Mouse (Mus musculus): ENCODE results near the gene Cep295nl.
A peak's percentile ranks its signal among the peaks of the same experiment; 100 is the strongest.
"Not testable (repeated sequence)": the region's sequence is repeated elsewhere in the genome, so short reads cannot be mapped to it uniquely, and the experiment has no call there.

The Cep295nl gene

DNA sequence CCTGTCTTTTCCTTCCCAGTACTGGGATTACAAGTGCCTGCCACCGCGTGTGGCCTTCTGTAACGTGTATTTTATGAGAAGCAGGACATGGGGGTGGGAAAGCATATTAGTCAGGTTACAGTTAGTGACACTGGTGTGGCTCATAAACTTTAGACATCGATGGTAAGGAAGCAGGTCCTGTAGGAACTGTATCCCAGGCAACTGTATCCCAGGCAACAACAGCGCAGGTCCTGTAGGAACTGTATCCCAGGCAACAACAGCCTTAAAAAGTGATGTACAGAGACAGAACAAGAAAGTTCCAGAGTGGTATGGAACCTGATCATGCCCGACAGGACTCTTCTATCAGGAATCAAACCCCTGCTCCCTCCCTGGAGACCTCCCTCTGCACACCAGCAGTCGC lies 20.8 kb downstream of the Cep295nl start:
- DNase-seq (ENCODE audit: low read depth) = no peak

DNA sequence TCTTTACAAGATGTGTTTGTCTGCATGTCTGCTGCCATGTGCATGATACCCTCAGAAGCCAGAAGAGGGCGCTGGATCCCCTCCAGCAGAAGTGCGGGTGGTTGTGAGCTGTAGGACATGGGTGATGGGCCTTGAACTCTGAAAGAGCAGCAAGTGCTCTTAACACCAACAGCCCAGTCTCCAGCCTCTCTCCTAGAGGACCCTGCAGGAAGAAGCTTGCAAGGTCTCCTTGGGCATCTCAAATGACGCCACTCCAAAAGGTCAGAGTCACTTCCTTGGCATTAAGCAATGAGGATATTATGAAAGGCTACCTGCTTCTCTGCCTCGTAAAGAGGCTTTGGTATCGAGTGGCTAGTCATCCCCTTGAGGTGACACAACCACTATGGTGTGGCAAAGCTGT lies 23.6 kb downstream of the Cep295nl start:
- DNase-seq (ENCODE audit: low read depth) = peak; percentile 78

DNA sequence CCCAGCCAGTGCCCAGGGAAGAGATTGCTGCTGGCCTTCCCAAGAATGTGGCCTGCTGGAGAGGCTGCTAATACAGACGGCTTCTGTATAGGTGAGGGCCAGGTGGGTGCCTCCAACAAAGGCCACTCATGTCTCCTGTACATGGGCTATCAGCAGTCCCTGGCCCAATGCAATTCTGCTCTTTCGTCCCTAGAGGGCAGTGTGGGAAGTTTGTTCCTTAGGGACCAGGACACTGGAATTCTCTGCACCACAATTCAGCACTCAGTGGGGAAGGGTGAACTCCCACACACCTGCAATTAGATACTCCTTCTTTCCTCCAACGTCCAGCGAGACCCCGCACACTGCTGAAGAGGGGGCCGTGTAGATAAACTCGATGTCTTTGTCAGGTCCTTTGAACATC lies 25.2 kb downstream of the Cep295nl start:
- DNase-seq (ENCODE audit: low read depth) = peak; percentile 81

DNA sequence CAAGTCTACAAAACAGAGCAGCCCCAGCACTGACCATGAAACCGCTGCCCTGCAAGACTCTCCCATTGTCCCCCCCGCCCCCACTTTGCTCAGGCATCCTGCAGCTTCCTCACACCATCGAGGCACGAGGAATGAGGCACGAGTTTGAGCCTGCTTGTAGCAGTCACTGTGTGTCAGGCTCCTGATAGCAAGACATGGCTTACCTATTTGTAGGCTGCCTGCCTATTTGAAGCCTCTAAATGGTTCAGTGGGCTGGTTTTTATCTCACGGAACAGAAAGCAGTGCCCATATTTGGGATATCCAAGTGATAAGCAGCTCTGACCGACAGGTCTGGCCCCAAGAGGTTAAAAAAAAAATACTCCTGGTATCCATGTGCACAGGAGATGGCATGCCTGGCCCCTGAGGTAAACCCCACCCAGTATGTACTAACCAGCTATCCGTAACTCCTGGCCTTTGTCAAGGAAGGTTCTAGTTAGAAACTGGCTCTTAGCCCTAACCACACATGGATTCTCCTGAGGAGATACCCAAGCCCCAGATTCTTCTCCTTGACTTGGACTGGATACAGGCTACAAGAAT lies 26.0 kb downstream of the Cep295nl start:
- no peak for DNase-seq (ENCODE audit: low read depth)

DNA sequence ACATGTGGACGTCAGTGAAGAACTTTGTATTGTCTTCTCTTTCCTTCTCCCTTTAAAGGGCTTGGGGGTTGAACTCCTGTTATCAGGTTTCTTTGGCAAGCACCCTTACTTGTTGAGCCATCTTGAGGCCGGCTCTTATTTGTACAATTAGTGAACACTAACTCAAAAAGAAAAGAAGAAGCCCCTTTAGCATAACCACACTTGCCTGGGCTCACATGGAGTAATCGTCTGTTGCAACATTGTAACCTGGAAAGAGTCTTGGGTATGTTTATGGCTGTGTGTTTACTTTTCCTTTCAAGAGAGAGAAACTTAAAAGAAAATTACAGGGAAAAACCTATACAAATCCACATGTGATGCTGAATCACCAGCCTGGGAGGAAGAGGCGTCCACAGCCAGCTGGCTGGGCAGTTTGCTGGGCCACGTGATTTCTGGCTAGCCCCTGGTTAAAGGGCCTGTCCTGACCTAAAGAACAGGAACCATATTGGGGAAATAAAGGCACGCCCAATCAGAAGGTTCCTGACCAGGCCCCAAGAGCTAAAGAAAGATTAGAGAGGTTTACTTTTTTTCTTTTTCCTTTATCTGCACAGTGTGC lies 30.1 kb downstream of the Cep295nl start:
- DNase-seq (ENCODE audit: low read depth) = peak; percentile 83

DNA sequence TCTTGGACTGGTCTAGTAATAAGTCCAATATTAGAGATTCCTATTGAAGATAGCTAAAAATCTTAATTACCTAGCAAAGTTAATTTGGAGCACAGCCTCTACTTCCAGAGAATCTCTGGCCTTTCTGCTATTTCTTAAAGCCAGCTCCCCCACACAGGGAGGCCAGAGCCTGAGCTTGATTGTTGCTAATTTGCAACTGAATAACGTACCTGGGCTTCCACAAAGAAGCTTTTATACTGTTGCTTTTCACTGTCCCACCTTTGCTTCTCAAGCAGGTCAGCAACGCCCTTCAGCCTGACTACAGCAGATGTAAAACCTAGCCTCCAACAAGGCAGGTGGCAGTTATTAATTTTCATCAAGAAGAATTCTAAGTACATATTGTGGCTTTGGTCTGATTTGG lies 34.3 kb downstream of the Cep295nl start:
- DNase-seq (ENCODE audit: low read depth) = not testable (repeated sequence)

DNA sequence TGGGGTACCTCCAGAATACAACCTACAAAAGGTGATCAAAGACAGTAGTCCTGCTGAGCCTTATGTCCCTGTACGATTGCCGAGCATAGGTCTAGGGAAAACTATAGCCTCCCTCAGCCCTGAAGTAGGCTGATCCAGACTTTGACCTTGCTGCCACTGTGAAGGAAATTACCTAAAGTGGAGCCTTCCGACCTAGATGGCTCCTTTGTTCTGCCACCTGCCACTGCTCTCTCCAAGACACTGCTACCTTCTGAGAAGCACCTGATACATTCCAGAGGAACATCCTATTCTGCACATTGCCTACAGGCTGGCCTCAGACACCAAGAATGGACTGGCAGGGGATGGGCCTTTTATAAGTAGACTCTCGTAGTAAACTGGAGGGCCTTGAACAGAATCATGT lies 38.3 kb downstream of the Cep295nl start:
- DNase-seq (ENCODE audit: low read depth) = not testable (repeated sequence)

DNA sequence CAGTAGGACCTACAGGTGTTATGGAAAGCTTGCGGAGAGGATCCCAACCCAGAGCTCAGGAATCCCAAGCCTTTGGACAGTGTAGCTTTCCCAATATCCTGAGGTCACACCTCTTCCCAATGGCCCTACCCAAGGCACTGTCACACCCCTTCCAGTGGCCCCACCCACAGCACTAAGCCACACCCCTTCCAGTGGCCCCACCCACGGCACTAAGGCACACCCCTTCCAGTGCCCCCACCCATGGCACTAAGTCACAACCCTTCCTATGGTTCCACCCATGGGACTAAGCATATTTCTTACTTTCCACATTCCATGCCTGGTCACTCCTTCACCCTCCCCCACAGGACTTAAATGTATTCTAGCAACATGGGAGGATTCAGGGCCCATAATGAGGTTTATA lies 43.5 kb downstream of the Cep295nl start:
- DNase-seq (ENCODE audit: low read depth) = peak; percentile 41

DNA sequence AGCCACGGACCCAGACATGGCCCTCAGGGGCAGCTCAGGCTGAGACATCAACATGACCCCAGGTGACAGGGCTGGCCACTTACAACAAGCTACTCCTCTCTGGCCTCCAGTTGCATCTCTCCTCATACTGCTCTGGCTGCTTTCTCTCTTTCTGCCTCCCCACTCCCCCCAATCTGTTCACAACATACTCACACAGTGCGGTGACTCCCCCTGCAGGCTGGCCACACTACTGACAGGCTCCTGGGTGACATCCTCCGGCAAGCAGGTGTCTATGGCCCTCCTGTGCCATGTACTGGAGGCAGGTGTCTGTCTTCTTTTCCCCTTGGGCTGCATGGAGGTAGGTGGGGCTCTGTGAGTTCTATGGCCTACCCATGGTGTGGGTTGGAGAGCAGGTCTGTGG lies 44.3 kb downstream of the Cep295nl start:
- no peak for DNase-seq (ENCODE audit: low read depth)

DNA sequence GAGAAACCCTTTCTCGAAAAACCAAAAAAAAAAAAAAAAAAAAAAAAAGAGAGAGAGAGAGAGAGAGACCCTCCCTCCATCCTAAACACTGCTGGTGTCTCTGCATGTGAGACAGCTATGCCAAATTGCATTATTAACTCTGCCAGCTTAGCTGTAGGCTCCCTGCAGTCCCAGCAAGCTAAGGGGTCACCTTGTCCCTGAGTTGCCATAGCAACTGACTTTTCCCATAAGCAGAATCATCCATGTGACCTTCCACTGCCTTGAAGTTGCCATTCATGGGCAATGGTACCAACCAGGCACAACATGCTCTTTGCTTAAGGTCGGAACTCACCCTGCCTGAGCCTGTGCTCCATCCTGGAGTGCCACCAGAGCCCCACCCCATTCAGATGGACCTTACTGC lies 47.3 kb downstream of the Cep295nl start:
- DNase-seq (ENCODE audit: low read depth) = no peak

DNA sequence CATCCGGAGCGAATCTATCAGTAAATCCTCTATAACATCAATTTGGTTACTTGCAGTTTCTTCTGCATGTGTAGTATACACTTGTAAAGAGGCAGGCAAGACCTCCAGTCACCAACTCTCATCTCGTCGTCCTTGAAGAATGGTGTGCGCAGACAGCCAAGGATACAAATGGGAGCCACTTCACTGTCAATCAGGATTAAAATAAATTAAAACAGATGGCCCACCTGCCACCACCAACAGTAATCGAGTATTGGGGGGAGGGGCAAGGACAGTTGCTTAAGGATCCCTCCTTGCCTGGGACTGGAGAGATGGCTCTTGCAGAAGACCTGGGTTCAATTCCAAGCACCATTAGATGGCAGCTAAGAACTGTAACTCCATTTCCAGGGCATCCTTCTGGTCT lies 49.6 kb downstream of the Cep295nl start:
- no peak for DNase-seq (ENCODE audit: low read depth)

DNA sequence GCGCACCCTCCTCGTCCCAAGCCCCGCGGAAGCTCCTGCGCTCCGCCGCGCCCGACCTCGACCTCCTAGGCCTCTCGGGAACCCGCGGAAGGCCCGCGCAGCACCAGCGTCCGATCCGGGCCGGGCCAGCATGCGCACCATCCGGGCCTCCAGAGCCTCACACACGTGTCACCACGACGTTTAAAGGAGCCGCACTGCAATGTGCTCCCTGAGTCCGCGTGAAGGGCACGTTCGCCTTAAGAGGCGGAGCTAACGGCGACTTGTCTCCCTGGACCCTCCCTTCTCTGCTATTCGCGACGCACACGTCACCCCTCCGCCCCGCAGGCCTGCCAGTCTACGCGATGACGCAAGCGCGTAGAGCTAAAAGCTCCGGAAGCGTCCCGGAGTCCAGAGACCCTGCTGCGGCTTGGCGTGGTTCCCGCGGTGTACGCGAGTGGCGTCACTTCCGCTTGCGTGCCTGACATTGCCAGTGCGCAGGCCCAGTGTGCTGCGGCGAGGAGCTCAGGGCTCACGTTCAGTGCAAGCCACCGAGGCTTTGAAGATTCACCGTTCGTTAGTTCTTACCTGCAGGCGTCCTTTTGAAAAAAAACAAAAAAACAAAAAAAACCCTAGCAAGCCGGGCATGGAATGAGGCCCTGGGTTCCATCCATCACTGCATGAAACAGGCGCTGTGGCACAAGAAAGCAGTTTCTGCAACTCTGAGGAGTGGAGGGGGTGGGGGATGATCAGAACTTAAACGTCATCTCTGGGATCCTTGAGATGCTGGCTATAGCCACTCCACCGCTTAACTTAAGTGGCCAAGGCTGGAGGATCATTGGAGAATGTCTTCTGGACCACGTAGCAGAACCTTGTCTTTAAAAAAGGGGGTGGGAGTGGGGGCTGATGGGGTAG lies 52.1 kb downstream of the Cep295nl start, which contains the start of gene Usp36:
TSS of gene Usp36 (minus strand) at position 246 of the 891 bp plus-strand sequence.
- DNase-seq (ENCODE audit: low read depth) = peak; percentile 100

DNA sequence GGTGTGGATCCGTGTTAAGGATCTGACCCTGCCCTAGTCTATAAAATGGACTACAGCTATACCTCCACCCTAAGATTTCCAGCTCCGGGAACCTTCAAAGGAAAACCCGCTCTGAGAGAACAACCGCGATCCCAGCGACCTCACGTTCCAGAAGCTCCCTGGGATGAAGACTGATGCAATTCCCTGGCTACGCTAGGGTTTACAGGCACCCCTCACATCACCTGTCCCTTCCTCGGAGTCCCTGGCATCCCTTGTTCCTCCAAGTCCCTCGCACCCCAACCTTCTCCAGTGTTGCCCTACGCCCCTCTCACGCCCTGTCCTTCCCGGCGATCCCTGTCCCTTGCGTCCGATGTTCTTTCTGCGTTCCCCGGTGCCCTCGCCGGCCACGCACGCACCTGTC lies 52.7 kb downstream of the Cep295nl start:
- peak; percentile 39 for DNase-seq (ENCODE audit: low read depth)

DNA sequence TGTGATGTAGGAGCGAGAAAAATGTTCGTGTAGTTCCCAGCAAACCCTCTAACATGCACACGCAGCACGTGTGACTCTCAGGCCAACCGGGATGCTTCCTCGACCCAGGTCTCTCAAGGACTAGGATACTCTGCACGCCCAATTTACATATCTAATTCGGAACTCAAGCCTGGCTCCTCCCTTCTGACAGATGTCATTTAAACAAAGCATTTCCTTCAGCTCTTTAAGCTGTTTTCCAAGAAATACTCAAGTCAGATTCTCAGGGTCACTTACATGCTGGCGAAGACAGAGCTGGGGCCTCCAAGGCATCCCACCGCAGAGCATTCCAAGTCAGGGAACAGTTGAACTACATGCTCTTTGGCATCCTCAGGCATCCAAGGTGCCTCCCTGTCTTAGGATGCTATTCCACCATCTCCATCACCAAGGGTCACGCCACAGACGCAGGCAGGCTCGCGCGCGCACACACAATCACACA lies 53.2 kb downstream of the Cep295nl start:
- DNase-seq (ENCODE audit: low read depth) = peak; percentile 61

DNA sequence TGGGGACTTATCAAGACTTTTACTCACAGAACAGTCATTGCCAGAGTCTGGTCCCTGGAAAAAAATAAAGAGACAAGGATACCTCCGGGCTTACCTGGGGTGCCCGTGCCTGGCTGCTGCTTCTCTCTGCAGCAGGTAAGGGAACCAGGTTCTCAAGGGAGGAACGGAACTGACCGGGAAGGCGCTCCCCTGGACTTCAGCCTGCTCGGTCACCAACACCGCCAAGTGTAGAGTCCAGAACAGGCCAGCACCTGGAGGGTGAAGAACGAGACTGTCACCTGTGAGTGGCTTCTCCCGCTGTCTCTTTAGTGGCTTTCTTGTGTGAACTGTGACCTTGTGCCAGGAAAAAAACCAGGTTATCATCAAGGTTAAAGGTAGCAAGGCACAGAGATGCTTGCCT lies 54.7 kb downstream of the Cep295nl start:
- DNase-seq (ENCODE audit: low read depth) = no peak

DNA sequence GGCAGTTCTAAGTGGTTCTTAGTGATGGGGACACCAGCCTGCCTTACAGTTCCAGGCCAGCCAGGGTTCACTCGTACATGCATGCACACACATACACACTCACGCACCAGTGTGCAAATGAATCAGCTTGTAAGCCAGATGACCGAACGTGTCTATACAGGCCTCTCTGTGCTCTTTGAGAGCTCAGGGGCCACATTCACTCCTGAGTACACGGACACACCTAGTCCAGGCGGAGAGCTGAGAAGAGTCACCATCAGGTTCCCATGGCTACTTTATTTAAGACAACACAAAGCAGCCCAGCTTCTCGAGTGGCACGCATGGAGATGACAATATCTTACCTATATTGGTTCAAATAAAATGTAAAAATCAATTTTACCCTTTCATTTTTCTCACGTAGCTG lies 55.9 kb downstream of the Cep295nl start:
- no peak for DNase-seq (ENCODE audit: low read depth)

DNA sequence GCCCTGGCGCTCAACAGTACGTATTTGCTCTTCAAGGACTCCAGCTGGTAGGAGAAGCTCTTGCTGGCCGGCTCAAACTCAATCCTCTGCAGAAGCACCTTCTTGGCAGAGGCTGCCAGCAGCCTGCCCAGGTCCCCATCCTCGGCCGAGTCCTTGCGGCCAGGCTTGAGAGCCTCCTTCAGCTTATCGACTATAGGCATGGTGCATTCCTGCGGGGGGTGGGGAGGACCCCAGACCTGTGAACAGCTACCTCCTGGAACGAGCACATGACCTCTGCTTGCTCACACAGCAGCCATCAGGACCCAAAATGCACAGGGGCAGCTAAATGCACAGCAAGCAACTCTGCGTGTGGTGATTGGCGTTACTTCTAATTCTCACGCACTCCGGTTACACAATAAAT lies 56.5 kb downstream of the Cep295nl start:
- no peak for DNase-seq (ENCODE audit: low read depth)

Data from NIH3T3 (cell line).